Mouse (Mus musculus) CH12.LX (cell line): ENCODE data around the gene Zmat5. TPM values are rescaled to one million over a fixed set of nuclear protein-coding genes. Genes with fewer than 3 reads are reported as not detected.
A peak's percentile ranks its signal among the peaks of the same experiment; 100 is the strongest.

Experiments used
- DNase-seq: peaks from one replicate; pipeline ENCODE4 v3.0.0-alpha.2; 2013; ENCODE audit errors: extremely low read depth
- H3K27ac ChIP-seq: 2 replicates; pipeline ENCODE4 v1.5.1; 2012; ENCODE audit warnings: low read depth, mild to moderate bottlenecking, control low read depth, moderate library complexity; ENCODE audit not compliant: insufficient read depth
- H3K27me3 ChIP-seq: replicated peaks from 2 replicates; pipeline ENCODE3; 2012; ENCODE audit warnings: inconsistent platforms
- H3K36me3 ChIP-seq, 2 experiments: replicated peaks in 1 of 2; 2 replicates each; pipeline versions ENCODE3 to v1.6.1; 2012; ENCODE audit warnings: inconsistent platforms in 1 of 2, low read length in 1 of 2, mild to moderate bottlenecking in 1 of 2, mixed read lengths in 1 of 2, moderate library complexity in 1 of 2; ENCODE audit not compliant: control insufficient read depth in 1 of 2, insufficient read depth in 1 of 2
- H3K4me1 ChIP-seq, 2 experiments: 2 replicates each; pipeline ENCODE4 v1.6.1; 2012; ENCODE audit warnings: inconsistent platforms in 1 of 2, moderate library complexity in 1 of 2; ENCODE audit not compliant: insufficient read depth in 2 of 2, control insufficient read depth in 1 of 2
- H3K4me2 ChIP-seq: 2 replicates; pipeline ENCODE4 v1.6.1; 2012; ENCODE audit warnings: low read depth, mild to moderate bottlenecking, control low read depth; ENCODE audit not compliant: poor library complexity, insufficient read depth, severe bottlenecking
- H3K4me3 ChIP-seq, 3 experiments: fragments of 150-350 bp in 1 of 3; sonication (generic) in 1 of 3; replicated peaks in 1 of 3; 2 replicates each; pipeline versions ENCODE3 to v1.5.1; 2011 to 2012; ENCODE audit warnings: low read depth in 2 of 3, low read length in 2 of 3, mild to moderate bottlenecking in 2 of 3, moderate library complexity in 2 of 3, control low read depth in 1 of 3, improper control_type of control experiment in 1 of 3, inconsistent platforms in 1 of 3, mixed read lengths in 1 of 3; ENCODE audit not compliant: poor library complexity in 1 of 3
- H3K79me2 ChIP-seq: replicated peaks from 2 replicates; pipeline ENCODE4 v1.6.1; 2012; ENCODE audit warnings: mild to moderate bottlenecking, moderate library complexity; ENCODE audit not compliant: control insufficient read depth, poor library complexity, insufficient read depth, severe bottlenecking; ENCODE audit errors: extremely low read depth
- H3K9ac ChIP-seq: 2 replicates; pipeline ENCODE4 v1.6.1; 2012; ENCODE audit warnings: low read depth, mild to moderate bottlenecking, control low read depth, moderate library complexity; ENCODE audit not compliant: insufficient read depth
- H3K9me3 ChIP-seq: replicated peaks from 2 replicates; pipeline ENCODE3; 2012; ENCODE audit warnings: low read length, inconsistent platforms, mixed read lengths
- BHLHE40 ChIP-seq: IDR thresholded peaks from 2 replicates; pipeline ENCODE4 v1.6.1; 2011; ENCODE audit warnings: mild to moderate bottlenecking, low read depth, low read length, improper control_type of control experiment
- CHD2 ChIP-seq: IDR thresholded peaks from 2 replicates; pipeline ENCODE4 v1.6.1; 2011; ENCODE audit warnings: low read length, improper control_type of control experiment
- EP300 ChIP-seq: IDR thresholded peaks from 2 replicates; pipeline ENCODE4 v1.6.1; 2011; ENCODE audit warnings: low read length, improper control_type of control experiment
- ETS1 ChIP-seq: conservative IDR thresholded peaks from 2 replicates; pipeline ENCODE4 v1.6.1; 2012; ENCODE audit warnings: low read depth, mild to moderate bottlenecking, inconsistent platforms, low read length, improper control_type of control experiment, moderate library complexity
- JUND ChIP-seq: conservative IDR thresholded peaks from 2 replicates; pipeline ENCODE4 v1.6.1; 2011; ENCODE audit warnings: low read depth, low read length, improper control_type of control experiment
- MAX ChIP-seq: IDR thresholded peaks from 2 replicates; pipeline ENCODE4 v1.6.1; 2011; ENCODE audit warnings: low read length, improper control_type of control experiment
- MEF2A ChIP-seq: IDR thresholded peaks from 2 replicates; pipeline ENCODE4 v1.6.1; 2014; ENCODE audit warnings: low read depth, mild to moderate bottlenecking, inconsistent platforms, low read length, improper control_type of control experiment, borderline replicate concordance
- MXI1 ChIP-seq: IDR thresholded peaks from 2 replicates; pipeline ENCODE4 v1.6.1; 2011; ENCODE audit warnings: mild to moderate bottlenecking, low read depth, low read length, improper control_type of control experiment
- NELFE ChIP-seq: IDR thresholded peaks from 2 replicates; pipeline ENCODE4 v1.6.1; 2011; ENCODE audit warnings: low read depth, low read length, improper control_type of control experiment
- POLR2AphosphoS2 ChIP-seq: IDR thresholded peaks from 2 replicates; pipeline ENCODE4 v1.6.1; 2011; ENCODE audit warnings: low read depth, low read length, improper control_type of control experiment
- RAD21 ChIP-seq: IDR thresholded peaks from 2 replicates; pipeline ENCODE4 v1.6.1; 2011; ENCODE audit warnings: low read depth, mild to moderate bottlenecking, low read length, improper control_type of control experiment, moderate library complexity
- SIN3A ChIP-seq: IDR thresholded peaks from 2 replicates; pipeline ENCODE4 v1.6.1; 2012; ENCODE audit warnings: low read length, improper control_type of control experiment, inconsistent platforms
- SMC3 ChIP-seq: IDR thresholded peaks from 2 replicates; pipeline ENCODE4 v1.6.1; 2011; ENCODE audit warnings: low read depth, low read length, improper control_type of control experiment
- TCF12 ChIP-seq: IDR thresholded peaks from 2 replicates; pipeline ENCODE4 v1.6.1; 2014; ENCODE audit warnings: low read depth, mild to moderate bottlenecking, inconsistent platforms, low read length, improper control_type of control experiment
- UBTF ChIP-seq: IDR thresholded peaks from 2 replicates; pipeline ENCODE4 v1.6.1; 2012; ENCODE audit warnings: low read depth, mild to moderate bottlenecking, inconsistent platforms, low read length, improper control_type of control experiment, moderate library complexity
- USF1 ChIP-seq: IDR thresholded peaks from 2 replicates; pipeline ENCODE4 v1.6.1; 2014; ENCODE audit warnings: low read depth, mild to moderate bottlenecking, inconsistent platforms, low read length, improper control_type of control experiment
- dilution Hi-C: fragments of 300-500 bp; cut with MboI; formaldehyde crosslinking; loops from 2 replicates; pipeline ENCODE4 v1.14.3; 2020; ENCODE audit warnings: low sequenced_read_pairs; ENCODE audit not compliant: extremely low pct_unique_long_range_greater_than_20kb, extremely low pct_ligation_motif_present
- in situ Hi-C: fragments of 300-500 bp; cut with MboI; formaldehyde crosslinking; loops from 3 replicates; pipeline ENCODE4 v1.14.3; 2019; ENCODE audit warnings: low sequenced_read_pairs, low pct_ligation_motif_present, low pct_unique_long_range_greater_than_20kb, mixed read lengths
- polyA plus RNA-seq: library from polyadenylated mRNA; unstranded; fragments of >175 nt; gene quantifications from 2 replicates; pipeline ENCODE4 v1.2.1, GENCODE M21; 2012; ENCODE audit warnings: low read depth; ENCODE audit not compliant: insufficient read length
- total RNA-seq, 2 experiments: library from RNA; depleted of rRNA; stranded (reverse); fragments of 300-350 nt in 1 of 2; fragments of >200 nt in 1 of 2; gene quantifications; 2 replicates each; pipeline ENCODE4 v1.2.3; 2012 to 2014

Zmat5 gene
- total and polyA plus RNA-seq, 3 experiments = 35.9 to 75.2 (median 51.4) TPM

GRCm38 (mm10) chr11:4760438-4760837, 56.0 kb downstream of the Zmat5 start:
- dilution Hi-C loops (no loop called here), in situ Hi-C loops (no loop called here)
- TF ChIP-seq RAD21 (no peak), NELFE (no peak), ETS1 (no peak), CHD2 (no peak), SMC3 (no peak), BHLHE40 (no peak), MXI1 (no peak), TCF12 (no peak), JUND (no peak), POLR2AphosphoS2 (no peak), USF1 (no peak)
- no peak for DNase-seq
- H3K4me1 ChIP-seq = peaks cover 19 to 76% of the 10 kb centered on the region in 2 experiments
- H3K4me2 ChIP-seq = no peak overlapping the region
- H3K9me3 ChIP-seq = no peaks in the 10 kb centered on the region
- no peaks in the 10 kb centered on the region for H3K27me3 ChIP-seq
- no peak overlapping the region for H3K27ac ChIP-seq
- no peak overlapping the region for H3K4me3 ChIP-seq
- no peaks in the 10 kb centered on the region for H3K79me2 ChIP-seq
- H3K36me3 ChIP-seq = peaks cover 5 to 13% of the 10 kb centered on the region in 2 experiments
- H3K9ac ChIP-seq = no peak overlapping the region

DNA sequence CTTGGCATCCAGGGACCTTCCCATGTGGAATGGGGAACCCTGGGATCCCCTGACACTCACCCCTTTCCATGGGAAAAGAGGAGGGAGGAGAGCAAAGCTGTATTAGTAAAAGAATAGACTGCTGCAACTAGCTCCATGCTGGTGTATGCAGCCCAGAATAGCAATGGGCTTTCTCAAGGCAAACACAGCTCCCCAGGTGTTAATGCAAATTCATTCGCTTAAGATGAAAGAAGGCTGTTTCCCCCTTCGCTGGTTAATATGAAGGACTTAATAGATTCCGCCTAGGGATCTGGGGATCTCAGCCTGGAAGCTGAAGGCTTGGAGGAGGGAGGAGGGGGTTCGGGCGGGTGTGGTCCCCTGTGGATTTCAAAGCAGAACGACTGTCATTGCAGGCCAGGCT, 57.5 kb downstream of the Zmat5 start:
- in situ Hi-C loops = no loop called here

GRCm38 (mm10) chr11:4762511-4762910, 58.0 kb downstream of the Zmat5 start:
- H3K36me3 ChIP-seq = peaks cover 11 to 28% of the 10 kb centered on the region in 2 experiments
- H3K79me2 ChIP-seq = no peaks in the 10 kb centered on the region
- peak; percentile 55 for DNase-seq
- no peak overlapping the region for H3K27ac ChIP-seq
- H3K9ac ChIP-seq = no peak overlapping the region
- TF ChIP-seq JUND (no peak), SMC3 (no peak)
- H3K4me2 ChIP-seq = no peak overlapping the region; the same call in 1 of the 2 replicates
- H3K27me3 ChIP-seq = no peaks in the 10 kb centered on the region
- dilution Hi-C loops = no loop called here
- H3K4me3 ChIP-seq = no peak overlapping the region
- H3K4me1 ChIP-seq = peaks cover 17 to 57% of the 10 kb centered on the region in 2 experiments
- in situ Hi-C loops = no loop called here
- H3K9me3 ChIP-seq = no peaks in the 10 kb centered on the region

More for the DNA sequence above, 57.5 kb downstream of the Zmat5 start:
- Histone ChIP-seq H3K9ac (no peak overlapping the region), H3K4me1 (peaks cover 17 to 63% of the 10 kb centered on the region in 2 experiments), H3K27me3 (no peaks in the 10 kb centered on the region), H3K79me2 (no peaks in the 10 kb centered on the region), H3K36me3 (peaks cover 8 to 24% of the 10 kb centered on the region in 2 experiments), H3K4me3 (no peak overlapping the region), H3K27ac (no peak overlapping the region), H3K4me2 (no peak overlapping the region; the same call in 1 of the 2 replicates), H3K9me3 (no peaks in the 10 kb centered on the region)
- dilution Hi-C loops = no loop called here
- no peak for TF ChIP-seq JUND
- 0 out of 2 replicates have a peak, but pooled peaks have one; percentile 39 for TF ChIP-seq UBTF
- TF ChIP-seq MAX = no peak
- peak; percentile 25; the same call in 1 of the 2 replicates for TF ChIP-seq ETS1
- TF ChIP-seq EP300 = no peak; the same call in none of the 2 replicates
- TF ChIP-seq MEF2A = peak; percentile 61; the same call in 1 of the 2 replicates
- TF ChIP-seq SIN3A = 0 out of 2 replicates have a peak, but pooled peaks have one; percentile 53
- peak; percentile 56 for DNase-seq
